Mouse (Mus musculus) midbrain, embryonic 11.5 days (tissue): ENCODE data around the gene Glt1d1. TPM values are rescaled to one million over a fixed set of nuclear protein-coding genes. Genes with fewer than 3 reads are reported as not detected.

Source experiments
- ATAC-seq: fragments of 200-750 bp; cut with Nextera tagmentation; 2 replicates; pipeline ENCODE4 v1.8.0; 2017; ENCODE audit warnings: moderate TSS enrichment, moderate library complexity; ENCODE audit not compliant: low FRiP score
- DNase-seq: peaks from one replicate; pipeline ENCODE4 v3.0.0; 2015; ENCODE audit warnings: low spot score; ENCODE audit errors: missing footprints
- H3K27ac ChIP-seq: fragments of 300-500 bp; sonication (generic); 2 replicates; pipeline ENCODE4 v1.5.1; 2014; ENCODE audit warnings: low read depth, low read length
- H3K27me3 ChIP-seq: fragments of 300-500 bp; sonication (generic); 2 replicates; pipeline ENCODE4 v1.6.1; 2014; ENCODE audit warnings: mild to moderate bottlenecking, low read length, moderate library complexity, mixed read lengths; ENCODE audit not compliant: control insufficient read depth, insufficient read depth
- H3K36me3 ChIP-seq: fragments of 300-500 bp; sonication (generic); 2 replicates; pipeline ENCODE4 v1.6.1; 2014; ENCODE audit warnings: mild to moderate bottlenecking, low read length, moderate library complexity, mixed read lengths; ENCODE audit not compliant: control insufficient read depth, insufficient read depth
- H3K4me1 ChIP-seq: fragments of 300-500 bp; sonication (generic); 2 replicates; pipeline ENCODE4 v1.6.1; 2014; ENCODE audit warnings: low read length; ENCODE audit not compliant: control insufficient read depth, insufficient read depth
- H3K4me2 ChIP-seq: fragments of 300-500 bp; sonication (generic); 2 replicates; pipeline ENCODE4 v1.6.1; 2014; ENCODE audit warnings: mild to moderate bottlenecking, moderate library complexity
- H3K4me3 ChIP-seq: fragments of 300-500 bp; sonication (generic); 2 replicates; pipeline ENCODE4 v1.5.1; 2014; ENCODE audit warnings: low read depth, low read length
- H3K9ac ChIP-seq: fragments of 300-500 bp; sonication (generic); 2 replicates; pipeline ENCODE4 v1.6.1; 2014; ENCODE audit warnings: low read length
- H3K9me3 ChIP-seq: fragments of 300-500 bp; sonication (generic); 2 replicates; pipeline ENCODE4 v1.6.1; 2016; ENCODE audit warnings: low read length; ENCODE audit not compliant: control insufficient read depth
- WGBS: fragments of 180-500 bp; shearing (Covaris S2); extraction: QIAGEN DNeasy Blood & Tissue Kit; methylation state at CpG from one replicate; pipeline ENCODE4 v1.1.7; 2014; 5-methylcytosine and 5-hydroxymethylcytosine counted together
- polyA plus RNA-seq: library from polyadenylated mRNA; unstranded; fragments of >200 nt; fragmentation: Nextera tagmentation; extraction: Ambion mirVana; gene quantifications from 2 replicates; pipeline ENCODE4 v1.2.1, GENCODE M21; 2014

Glt1d1 gene
- 0.33 and 1.1 TPM in 2 replicates for polyA plus RNA-seq

GRCm38 (mm10) chr5:127632167-127633145, at the start of gene Glt1d1, which contains the start of gene Slc15a4:
Glt1d1 (plus strand) TSS chr5:127632262.
Slc15a4 (minus strand) TSS chr5:127632897.
- H3K4me3 ChIP-seq, result peak within 1 kb of the TSS; percentile 53
- H3K36me3 ChIP-seq, result no peaks in the 10 kb centered on the region
- peak within 1 kb of the TSS; percentile 98 for H3K4me2 ChIP-seq
- ATAC-seq (peak; percentile 83), DNase-seq (peak; percentile 97)
- H3K27ac ChIP-seq, result no peak within 1 kb of the TSS
- H3K27me3 ChIP-seq, result no peaks in the 10 kb centered on the region
- no peaks in the 10 kb centered on the region for H3K9me3 ChIP-seq
- WGBS, result under 1% methylated on average over 61 of the region's 62 CpGs
- H3K9ac ChIP-seq, result peak within 1 kb of the TSS; percentile 88
- H3K4me1 ChIP-seq, result peaks cover 5% of the 10 kb centered on the region; the same call in 1 of the 2 replicates

GRCm38 (mm10) chr5:127583658-127584057, 48.4 kb upstream of the Glt1d1 start:
- H3K9me3 ChIP-seq, result no peaks in the 10 kb centered on the region
- H3K4me1 ChIP-seq, result no peaks in the 10 kb centered on the region
- no peaks in the 10 kb centered on the region for H3K36me3 ChIP-seq
- H3K27me3 ChIP-seq, result no peaks in the 10 kb centered on the region
- H3K4me3 ChIP-seq, result no peak overlapping the region
- H3K4me2 ChIP-seq, result no peak overlapping the region
- 86% methylated on average over 8 of the region's 8 CpGs for WGBS
- DNase-seq (peak; percentile 64), ATAC-seq (no peak)
- no peak overlapping the region for H3K27ac ChIP-seq
- no peak overlapping the region for H3K9ac ChIP-seq

GRCm38 (mm10) chr5:127587854-127588253, 44.2 kb upstream of the Glt1d1 start:
- DNase-seq (no peak), ATAC-seq (no peak)
- Histone ChIP-seq H3K4me1 (no peaks in the 10 kb centered on the region), H3K27ac (no peak overlapping the region), H3K9ac (no peak overlapping the region), H3K36me3 (peaks cover 5% of the 10 kb centered on the region; the same call in 1 of the 2 replicates), H3K27me3 (no peaks in the 10 kb centered on the region), H3K4me2 (no peak overlapping the region), H3K4me3 (no peak overlapping the region), H3K9me3 (no peaks in the 10 kb centered on the region)
- 73% methylated on average over 6 of the region's 6 CpGs for WGBS

GRCm38 (mm10) chr5:127592406-127592805, 39.7 kb upstream of the Glt1d1 start:
- Histone ChIP-seq H3K9ac (no peak overlapping the region), H3K9me3 (no peaks in the 10 kb centered on the region), H3K4me2 (no peak overlapping the region), H3K4me1 (no peaks in the 10 kb centered on the region), H3K4me3 (no peak overlapping the region), H3K27ac (no peak overlapping the region), H3K36me3 (peaks cover 10% of the 10 kb centered on the region), H3K27me3 (no peaks in the 10 kb centered on the region)
- 66% methylated on average over 5 of the region's 5 CpGs for WGBS
- ATAC-seq (no peak), DNase-seq (no peak)

- Histone ChIP-seq H3K4me1 (no peaks in the 10 kb centered on the region), H3K27ac (no peak overlapping the region), H3K4me3 (no peak overlapping the region), H3K4me2 (no peak overlapping the region), H3K9me3 (no peaks in the 10 kb centered on the region), H3K36me3 (peaks cover 10% of the 10 kb centered on the region), H3K9ac (no peak overlapping the region), H3K27me3 (no peaks in the 10 kb centered on the region)
- ATAC-seq (no peak), DNase-seq (no peak)
- WGBS, result 80% methylated on average over 6 of the region's 6 CpGs
Observed at GRCm38 (mm10) chr5:127592854-127593253, 39.2 kb upstream of the Glt1d1 start.

GRCm38 (mm10) chr5:127595676-127596075, 36.4 kb upstream of the Glt1d1 start:
- WGBS, result 91% methylated on average over 3 of the region's 3 CpGs
- DNase-seq (peak; percentile 72), ATAC-seq (no peak)
- Histone ChIP-seq H3K4me1 (no peaks in the 10 kb centered on the region), H3K9me3 (no peaks in the 10 kb centered on the region), H3K27ac (no peak overlapping the region), H3K9ac (no peak overlapping the region), H3K4me2 (no peak overlapping the region), H3K36me3 (peaks cover 22% of the 10 kb centered on the region), H3K4me3 (no peak overlapping the region), H3K27me3 (no peaks in the 10 kb centered on the region)

- Histone ChIP-seq H3K36me3 (peaks cover 26% of the 10 kb centered on the region), H3K4me1 (no peaks in the 10 kb centered on the region), H3K27me3 (no peaks in the 10 kb centered on the region), H3K27ac (no peak overlapping the region), H3K9me3 (no peaks in the 10 kb centered on the region), H3K4me3 (no peak overlapping the region), H3K9ac (no peak overlapping the region), H3K4me2 (no peak overlapping the region)
- 96% methylated on average over 7 of the region's 7 CpGs for WGBS
- DNase-seq, result no peak
- no peak for ATAC-seq
Observed at GRCm38 (mm10) chr5:127596862-127597261, 35.2 kb upstream of the Glt1d1 start.

- Histone ChIP-seq H3K36me3 (peaks cover 33% of the 10 kb centered on the region), H3K27ac (no peak overlapping the region), H3K9me3 (no peaks in the 10 kb centered on the region), H3K4me2 (no peak overlapping the region), H3K4me1 (no peaks in the 10 kb centered on the region), H3K9ac (no peak overlapping the region), H3K27me3 (no peaks in the 10 kb centered on the region), H3K4me3 (no peak overlapping the region)
- WGBS, result 88% methylated on average over 5 of the region's 5 CpGs
- ATAC-seq, result no peak
- no peak for DNase-seq
Observed at GRCm38 (mm10) chr5:127602996-127603395, 29.1 kb upstream of the Glt1d1 start.

GRCm38 (mm10) chr5:127607507-127607906, 24.6 kb upstream of the Glt1d1 start:
- H3K27me3 ChIP-seq, result no peaks in the 10 kb centered on the region
- H3K4me1 ChIP-seq, result no peaks in the 10 kb centered on the region
- DNase-seq (peak; percentile 6), ATAC-seq (no peak)
- no peak overlapping the region for H3K4me3 ChIP-seq
- peaks cover 19% of the 10 kb centered on the region for H3K36me3 ChIP-seq
- WGBS, result 83% methylated on average over 2 of the region's 2 CpGs
- no peak overlapping the region for H3K27ac ChIP-seq
- no peak overlapping the region for H3K9ac ChIP-seq
- no peaks in the 10 kb centered on the region for H3K9me3 ChIP-seq
- H3K4me2 ChIP-seq, result no peak overlapping the region
